Mouse (Mus musculus) embryonic facial prominence, embryonic 15.5 days (tissue): Measurements from ENCODE around the gene Gm9817. TPM values are rescaled to one million over a fixed set of nuclear protein-coding genes. Genes with fewer than 3 reads are reported as not detected.

Source experiments
- ATAC-seq: fragments of 200-750 bp; cut with Nextera tagmentation; 2 replicates; pipeline ENCODE4 v1.8.0; 2017; ENCODE audit warnings: low read depth, moderate TSS enrichment; ENCODE audit not compliant: insufficient number of reproducible peaks, low FRiP score, low TSS enrichment
- H3K27ac ChIP-seq: fragments of 300-500 bp; sonication (generic); replicated peaks from 2 replicates; pipeline ENCODE4 v1.5.1; 2015; ENCODE audit warnings: mild to moderate bottlenecking, inconsistent platforms
- H3K27me3 ChIP-seq: fragments of 300-500 bp; sonication (generic); 2 replicates; pipeline ENCODE4 v1.6.1; 2015; ENCODE audit warnings: inconsistent platforms
- H3K36me3 ChIP-seq: fragments of 300-500 bp; sonication (generic); 2 replicates; pipeline ENCODE4 v1.6.1; 2015; ENCODE audit warnings: mild to moderate bottlenecking, inconsistent platforms
- H3K4me1 ChIP-seq: fragments of 300-500 bp; sonication (generic); 2 replicates; pipeline ENCODE4 v1.6.1; 2015; ENCODE audit warnings: inconsistent platforms
- H3K4me2 ChIP-seq: fragments of 300-500 bp; sonication (generic); replicated peaks from 2 replicates; pipeline ENCODE4 v1.6.1; 2015; ENCODE audit warnings: mild to moderate bottlenecking, inconsistent platforms
- H3K4me3 ChIP-seq: fragments of 300-500 bp; sonication (generic); replicated peaks from 2 replicates; pipeline ENCODE4 v1.5.1; 2015; ENCODE audit warnings: mild to moderate bottlenecking, inconsistent platforms
- H3K9ac ChIP-seq: fragments of 300-500 bp; sonication (generic); 2 replicates; pipeline ENCODE4 v1.6.1; 2015; ENCODE audit warnings: inconsistent platforms
- H3K9me3 ChIP-seq: fragments of 300-500 bp; sonication (generic); replicated peaks from 2 replicates; pipeline ENCODE4 v1.6.1; 2016; ENCODE audit warnings: inconsistent platforms
- WGBS: fragments of 180-500 bp; shearing (Covaris S2); methylation state at CpG from one replicate; pipeline ENCODE4 v1.1.7; 2015; 5-methylcytosine and 5-hydroxymethylcytosine counted together
- polyA plus RNA-seq: library from polyadenylated mRNA; unstranded; fragments of >200 nt; fragmentation: Nextera tagmentation; extraction: Ambion mirVana; gene quantifications from 2 replicates; pipeline ENCODE4 v1.2.1, GENCODE M21; 2015

The Gm9817 gene
- polyA plus RNA-seq, 1 experiment from 2014 or later: 0.07 TPM

DNA sequence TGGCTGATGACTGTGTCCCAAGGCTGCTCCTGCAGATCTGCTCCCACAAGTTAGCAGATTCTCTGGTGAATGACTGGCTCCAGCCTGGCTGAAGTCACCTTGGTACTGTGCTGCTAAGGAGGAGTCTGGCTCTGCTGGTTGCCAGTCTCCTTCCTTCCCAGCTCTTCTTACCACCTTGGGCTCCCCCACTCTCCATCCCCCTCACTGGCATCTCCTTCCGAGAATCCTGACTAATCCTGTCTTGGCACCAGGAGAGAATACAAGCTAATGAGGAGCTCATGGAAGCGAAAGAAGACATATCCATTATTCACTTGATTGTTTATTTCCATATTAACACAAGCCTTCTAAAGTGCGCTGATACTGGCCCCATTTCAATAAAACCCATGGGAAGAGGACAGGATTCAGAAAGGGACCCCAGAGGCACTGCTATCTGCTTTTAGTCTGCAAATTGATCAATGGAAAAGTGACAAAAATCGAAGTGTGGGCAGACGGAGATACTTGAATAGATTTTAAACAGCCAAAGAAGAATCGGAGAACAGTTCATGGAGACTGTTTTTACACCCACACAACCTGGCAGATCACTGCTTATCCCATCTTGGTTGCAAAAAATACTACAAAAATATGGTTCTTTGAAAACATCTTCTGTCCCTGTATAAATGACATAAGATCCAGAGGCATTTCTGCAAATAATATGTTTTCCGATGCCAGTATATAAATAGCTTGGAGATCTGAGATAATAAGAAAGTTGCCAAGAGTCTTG, 29.1 kb upstream of the Gm9817 start:
- H3K27ac ChIP-seq: no peak overlapping the region
- H3K27me3 ChIP-seq: no peaks in the 10 kb centered on the region
- no peaks in the 10 kb centered on the region for H3K4me1 ChIP-seq
- 72% methylated on average over 7 of the region's 7 CpGs for WGBS
- H3K9me3 ChIP-seq: no peaks in the 10 kb centered on the region
- H3K4me2 ChIP-seq: no peak overlapping the region
- ATAC-seq: no peak
- H3K9ac ChIP-seq: no peak overlapping the region
- no peak overlapping the region for H3K4me3 ChIP-seq
- no peaks in the 10 kb centered on the region for H3K36me3 ChIP-seq

DNA sequence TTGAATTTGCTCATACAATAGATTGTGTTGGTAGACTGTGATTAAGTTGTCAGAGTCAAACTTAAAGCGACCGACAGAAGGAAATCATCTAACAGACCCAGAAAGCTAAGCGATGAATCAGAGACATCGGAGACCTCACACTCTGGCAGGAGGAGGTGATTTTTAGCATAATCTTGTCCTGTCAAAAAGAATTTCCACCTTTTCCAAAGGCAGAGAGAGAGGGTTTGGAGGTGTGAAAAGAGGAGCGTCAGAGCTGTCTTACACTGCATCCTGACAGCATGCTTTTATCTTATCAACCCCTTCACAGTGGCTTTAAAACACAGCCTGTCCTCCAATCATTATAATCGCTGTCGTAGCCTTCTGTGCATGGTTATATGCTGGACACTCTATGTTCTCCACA, 25.7 kb upstream of the Gm9817 start:
- Histone ChIP-seq H3K4me2 (no peak overlapping the region), H3K9me3 (no peaks in the 10 kb centered on the region), H3K9ac (no peak overlapping the region), H3K36me3 (no peaks in the 10 kb centered on the region), H3K4me3 (no peak overlapping the region), H3K4me1 (no peaks in the 10 kb centered on the region), H3K27ac (no peak overlapping the region), H3K27me3 (no peaks in the 10 kb centered on the region)
- WGBS: 65% methylated on average over 7 of the region's 7 CpGs
- ATAC-seq: no peak

- Histone ChIP-seq H3K4me3 (no peak overlapping the region), H3K4me2 (no peak overlapping the region), H3K4me1 (no peaks in the 10 kb centered on the region), H3K27ac (no peak overlapping the region), H3K9me3 (no peaks in the 10 kb centered on the region), H3K27me3 (no peaks in the 10 kb centered on the region), H3K9ac (no peak overlapping the region), H3K36me3 (no peaks in the 10 kb centered on the region)
- WGBS: 84% methylated on average over 3 of the region's 3 CpGs
- no peak for ATAC-seq
Observed at GRCm38 (mm10) chr13:45053843-45054242, 24.6 kb upstream of the Gm9817 start.

- 76% methylated on average over 17 of the region's 17 CpGs for WGBS
- Histone ChIP-seq H3K36me3 (no peaks in the 10 kb centered on the region), H3K9ac (no peak overlapping the region), H3K9me3 (no peaks in the 10 kb centered on the region), H3K4me3 (no peak overlapping the region), H3K4me2 (no peak overlapping the region), H3K27ac (no peak overlapping the region), H3K27me3 (no peaks in the 10 kb centered on the region), H3K4me1 (no peaks in the 10 kb centered on the region)
- no peak for ATAC-seq
Observed at GRCm38 (mm10) chr13:45059206-45059605, 19.3 kb upstream of the Gm9817 start.

DNA sequence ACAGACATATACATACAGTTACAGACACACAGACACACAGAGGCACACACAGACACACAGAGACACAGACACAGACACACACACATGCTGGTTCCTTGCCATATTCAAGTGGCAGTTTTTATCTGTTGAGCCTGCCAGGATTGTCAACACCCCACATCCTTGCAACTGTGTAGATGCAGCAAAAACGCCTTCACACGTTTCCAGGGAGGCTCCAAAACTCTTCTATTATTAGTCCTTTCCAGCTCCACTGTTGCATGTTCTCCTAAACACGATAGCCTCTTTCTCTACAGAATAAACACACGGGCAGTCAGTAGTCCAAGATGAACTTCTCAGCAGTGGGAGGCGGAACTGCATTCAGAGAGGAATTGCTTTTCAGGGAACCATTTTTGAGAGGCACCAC, 15.3 kb upstream of the Gm9817 start:
- H3K9me3 ChIP-seq: no peaks in the 10 kb centered on the region
- 74% methylated on average over 5 of the region's 5 CpGs for WGBS
- no peak for ATAC-seq

GRCm38 (mm10) chr13:45064951-45065350, 13.5 kb upstream of the Gm9817 start:
- no peak overlapping the region for H3K4me3 ChIP-seq
- H3K36me3 ChIP-seq: no peaks in the 10 kb centered on the region
- no peak overlapping the region for H3K27ac ChIP-seq
- H3K4me2 ChIP-seq: no peak overlapping the region
- no peaks in the 10 kb centered on the region for H3K9me3 ChIP-seq
- WGBS: 88% methylated on average over 4 of the region's 4 CpGs
- ATAC-seq: no peak
- no peak overlapping the region for H3K9ac ChIP-seq
- no peaks in the 10 kb centered on the region for H3K27me3 ChIP-seq
- no peaks in the 10 kb centered on the region for H3K4me1 ChIP-seq

More for the DNA sequence above, 15.3 kb upstream of the Gm9817 start:
- Histone ChIP-seq H3K4me3 (no peak overlapping the region), H3K9ac (no peak overlapping the region), H3K4me2 (no peak overlapping the region), H3K36me3 (no peaks in the 10 kb centered on the region), H3K27me3 (no peaks in the 10 kb centered on the region), H3K4me1 (no peaks in the 10 kb centered on the region), H3K27ac (no peak overlapping the region)

DNA sequence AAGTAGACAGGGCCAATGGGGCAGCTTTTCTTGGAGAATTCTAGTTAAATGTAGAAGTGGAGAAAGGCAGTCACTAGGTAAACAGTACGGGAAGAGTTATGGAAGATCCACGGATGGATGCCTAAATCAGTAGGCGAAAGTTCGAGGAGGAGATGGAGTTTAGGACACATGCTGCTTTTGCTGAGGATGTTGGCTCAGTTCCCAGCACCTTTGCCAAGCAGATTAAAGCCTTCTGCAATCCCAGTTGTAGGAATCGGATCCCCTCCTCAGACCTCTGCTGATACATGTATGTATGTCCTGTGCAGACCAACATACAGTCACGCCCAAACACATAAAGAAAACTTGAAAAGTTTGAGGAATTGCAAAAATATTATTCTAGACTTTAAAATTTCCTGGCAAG, 8.1 kb upstream of the Gm9817 start:
- H3K27ac ChIP-seq: no peak overlapping the region
- no peaks in the 10 kb centered on the region for H3K9me3 ChIP-seq
- H3K36me3 ChIP-seq: no peaks in the 10 kb centered on the region
- no peak for ATAC-seq
- 75% methylated on average over 6 of the region's 6 CpGs for WGBS
- no peaks in the 10 kb centered on the region for H3K27me3 ChIP-seq
- no peak overlapping the region for H3K4me3 ChIP-seq
- no peak overlapping the region for H3K4me2 ChIP-seq
- no peak overlapping the region for H3K9ac ChIP-seq
- H3K4me1 ChIP-seq: no peaks in the 10 kb centered on the region

GRCm38 (mm10) chr13:45075012-45075411, 3.5 kb upstream of the Gm9817 start:
- no peaks in the 10 kb centered on the region for H3K36me3 ChIP-seq
- no peak overlapping the region for H3K4me3 ChIP-seq
- H3K9ac ChIP-seq: no peak overlapping the region
- H3K9me3 ChIP-seq: no peaks in the 10 kb centered on the region
- H3K4me1 ChIP-seq: no peaks in the 10 kb centered on the region
- no peak overlapping the region for H3K4me2 ChIP-seq
- ATAC-seq: no peak
- H3K27me3 ChIP-seq: no peaks in the 10 kb centered on the region
- no peak overlapping the region for H3K27ac ChIP-seq

DNA sequence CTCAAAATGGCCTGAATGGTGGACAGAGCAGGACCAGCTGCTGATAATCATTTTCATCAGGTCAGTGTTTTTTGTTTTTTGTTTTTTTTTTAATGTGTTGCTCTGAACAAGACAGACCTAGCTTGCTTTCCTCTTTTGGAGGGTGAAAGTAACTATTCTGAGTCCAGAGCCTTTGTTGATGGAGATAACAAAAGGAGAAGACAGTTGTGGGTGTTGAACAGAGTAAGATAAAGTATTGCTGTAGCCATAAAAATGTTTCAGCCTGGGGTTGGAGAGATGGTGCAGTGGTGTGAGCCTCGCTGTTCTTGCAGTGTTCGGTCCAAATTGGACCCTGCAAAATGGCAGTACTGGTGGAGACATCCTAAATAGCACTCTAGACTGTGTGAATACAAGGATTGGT, 2.8 kb upstream of the Gm9817 start:
- Histone ChIP-seq H3K36me3 (no peaks in the 10 kb centered on the region), H3K4me2 (no peak overlapping the region), H3K4me3 (no peak overlapping the region), H3K9me3 (no peaks in the 10 kb centered on the region), H3K27ac (no peak overlapping the region), H3K9ac (no peak overlapping the region), H3K4me1 (no peaks in the 10 kb centered on the region), H3K27me3 (no peaks in the 10 kb centered on the region)
- 98% methylated on average over 2 of the region's 2 CpGs for WGBS
- ATAC-seq: no peak

DNA sequence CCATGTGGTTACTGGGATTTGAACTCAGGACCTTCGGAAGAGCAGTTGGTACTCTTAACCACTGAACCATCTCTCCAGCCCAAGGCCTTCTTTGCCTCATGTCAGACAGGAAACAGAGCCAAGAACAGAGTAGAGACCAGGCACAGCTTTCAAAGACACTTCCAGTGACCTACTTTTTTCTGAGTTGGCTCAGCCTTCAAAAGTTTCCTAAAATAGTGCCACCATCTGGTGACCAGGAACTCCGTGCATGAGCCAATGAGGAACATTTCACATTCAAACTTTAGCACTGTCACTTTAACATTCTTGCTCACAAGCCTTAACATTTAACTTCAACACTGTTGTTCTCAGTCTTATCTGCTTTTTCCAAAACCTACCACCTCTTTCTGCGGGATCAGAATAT, 2.3 kb downstream of the Gm9817 start:
- 88% methylated on average over 3 of the region's 3 CpGs for WGBS
- Histone ChIP-seq H3K9me3 (no peaks in the 10 kb centered on the region), H3K4me2 (no peak overlapping the region), H3K27ac (no peak overlapping the region), H3K4me3 (no peak overlapping the region), H3K4me1 (no peaks in the 10 kb centered on the region), H3K27me3 (no peaks in the 10 kb centered on the region), H3K36me3 (no peaks in the 10 kb centered on the region), H3K9ac (no peak overlapping the region)
- no peak for ATAC-seq

GRCm38 (mm10) chr13:45083696-45084095, 5.2 kb downstream of the Gm9817 start:
- Histone ChIP-seq H3K4me3 (no peak overlapping the region), H3K9me3 (no peaks in the 10 kb centered on the region), H3K4me1 (no peaks in the 10 kb centered on the region), H3K4me2 (no peak overlapping the region), H3K27ac (no peak overlapping the region), H3K36me3 (no peaks in the 10 kb centered on the region), H3K9ac (no peak overlapping the region), H3K27me3 (no peaks in the 10 kb centered on the region)
- WGBS: 35% methylated on average over 5 of the region's 5 CpGs
- no peak for ATAC-seq

- H3K27me3 ChIP-seq: no peaks in the 10 kb centered on the region
- no peak for ATAC-seq
- H3K4me2 ChIP-seq: no peak overlapping the region
- H3K4me1 ChIP-seq: 0 out of 2 replicates have a peak, but pooled peaks cover 4% of the 10 kb centered on the region
- no peak overlapping the region for H3K9ac ChIP-seq
- no peak overlapping the region for H3K4me3 ChIP-seq
- no peaks in the 10 kb centered on the region for H3K9me3 ChIP-seq
- no peaks in the 10 kb centered on the region for H3K36me3 ChIP-seq
- no peak overlapping the region for H3K27ac ChIP-seq
- 22% methylated on average over 2 of the region's 2 CpGs for WGBS
Observed at GRCm38 (mm10) chr13:45088796-45089221, 10.3 kb downstream of the Gm9817 start.
